Mouse (Mus musculus) liver, embryonic 14.5 days (tissue): ENCODE measurements around the gene Arpc2.

Source experiments
- CTCF ChIP-seq: IDR thresholded peaks from 2 replicates; pipeline ENCODE4 v1.5.1; 2016; ENCODE audit warnings: antibody characterized with exemption, low read depth, control low read depth
- EP300 ChIP-seq: IDR thresholded peaks from 2 replicates; pipeline ENCODE4 v1.6.1; 2016; ENCODE audit warnings: antibody characterized with exemption, low read depth

- TF ChIP-seq EP300 (no peak), CTCF (peak; percentile 85)
Observed at GRCm38 (mm10) chr1:74313049-74313692, 77.3 kb downstream of the Arpc2 start.
